Mouse (Mus musculus) liver, adult 2 months (tissue): Measurements from ENCODE around the gene Aff4.

Experiments used
- CTCF ChIP-seq: fragments of 200-500 bp; IDR thresholded peaks from 2 replicates; pipeline ENCODE4 v1.5.1; 2011; ENCODE audit warnings: low read depth, low read length, control low read depth
- POLR2A ChIP-seq: fragments of 200-500 bp; IDR thresholded peaks from 2 replicates; pipeline ENCODE4 v1.6.1; 2011; ENCODE audit warnings: low read length, control low read depth; ENCODE audit not compliant: insufficient read depth; ENCODE audit errors: extremely low read depth

- no peak for TF ChIP-seq POLR2A
- no peak for TF ChIP-seq CTCF
Measured at GRCm38 (mm10) chr11:53311385-53311784, 39.2 kb upstream of the Aff4 start.
